Mouse (Mus musculus) 3T3-L1 (cell line): ENCODE results near the gene Mup20.
"Not testable (repeated sequence)": the region's sequence is repeated elsewhere in the genome, so short reads cannot be mapped to it uniquely, and the experiment has no call there.

Experiments
- DNase-seq: peaks from one replicate; pipeline ENCODE4 v3.0.0-alpha.2; 2015; ENCODE audit warnings: low read depth, low spot score

Gene Mup20

GRCm38 (mm10) chr4:62054058-62054457, at the start of gene Mup20:
Gene Mup20 (minus strand): TSS chr4:62054158.
- not testable (repeated sequence) for DNase-seq

GRCm38 (mm10) chr4:62103366-62103765, 49.4 kb upstream of the Mup20 start:
- peak; percentile 66 for DNase-seq

- no peak for DNase-seq
Observed at GRCm38 (mm10) chr4:62087953-62088352, 34.0 kb upstream of the Mup20 start.

- no peak for DNase-seq
Observed at GRCm38 (mm10) chr4:62087241-62087640, 33.3 kb upstream of the Mup20 start, which contains the start of gene Mup3. Gene Mup3 (minus strand): TSS chr4:62087342.

- no peak for DNase-seq
Observed at GRCm38 (mm10) chr4:62082755-62083154, 28.8 kb upstream of the Mup20 start.

GRCm38 (mm10) chr4:62075126-62075525, 21.2 kb upstream of the Mup20 start:
- DNase-seq: no peak

GRCm38 (mm10) chr4:62054780-62055179, 822 bp upstream of the Mup20 start:
- DNase-seq: not testable (repeated sequence)

GRCm38 (mm10) chr4:62026281-62026680, 27.7 kb downstream of the Mup20 start:
- no peak for DNase-seq

GRCm38 (mm10) chr4:62024256-62024959, 29.6 kb downstream of the Mup20 start:
- DNase-seq: no peak

GRCm38 (mm10) chr4:62023646-62024045, 30.3 kb downstream of the Mup20 start:
- no peak for DNase-seq

- DNase-seq: no peak
Observed at GRCm38 (mm10) chr4:62023120-62023519, 30.8 kb downstream of the Mup20 start.

- not testable (repeated sequence) for DNase-seq
Observed at GRCm38 (mm10) chr4:62020511-62020910, 33.4 kb downstream of the Mup20 start.
